Mouse (Mus musculus) skeletal muscle tissue, adult 2 months (tissue): Measurements from ENCODE around the gene Gjd3.
A peak's percentile ranks its signal among the peaks of the same experiment; 100 is the strongest.
"Not testable (repeated sequence)": the region's sequence is repeated elsewhere in the genome, so short reads cannot be mapped to it uniquely, and the experiment has no call there.

Experiments
- DNase-seq: peaks from one replicate; pipeline ENCODE4 v3.0.0-alpha.2; 2012; ENCODE audit warnings: low read depth, low spot score

The Gjd3 gene

DNA sequence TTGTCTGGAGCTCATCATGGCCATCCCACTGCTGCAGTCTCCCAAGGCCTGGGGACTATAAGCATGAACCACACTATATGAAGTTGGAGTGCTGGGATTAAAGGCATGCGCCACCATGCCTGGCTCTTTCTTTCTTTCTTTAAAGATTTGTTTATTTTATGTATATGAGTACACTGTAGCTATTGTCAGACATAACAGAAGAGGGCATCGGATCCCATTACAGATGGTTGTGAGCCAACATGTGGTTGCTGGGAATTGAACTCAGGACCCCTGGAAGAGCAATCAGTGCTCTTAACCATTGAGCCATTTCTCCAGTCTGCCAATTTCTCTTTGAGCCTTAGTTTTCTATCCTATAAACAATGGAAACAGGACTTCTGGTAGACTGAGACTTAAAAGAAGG lies 49.0 kb downstream of the Gjd3 start:
- DNase-seq = not testable (repeated sequence)

DNA sequence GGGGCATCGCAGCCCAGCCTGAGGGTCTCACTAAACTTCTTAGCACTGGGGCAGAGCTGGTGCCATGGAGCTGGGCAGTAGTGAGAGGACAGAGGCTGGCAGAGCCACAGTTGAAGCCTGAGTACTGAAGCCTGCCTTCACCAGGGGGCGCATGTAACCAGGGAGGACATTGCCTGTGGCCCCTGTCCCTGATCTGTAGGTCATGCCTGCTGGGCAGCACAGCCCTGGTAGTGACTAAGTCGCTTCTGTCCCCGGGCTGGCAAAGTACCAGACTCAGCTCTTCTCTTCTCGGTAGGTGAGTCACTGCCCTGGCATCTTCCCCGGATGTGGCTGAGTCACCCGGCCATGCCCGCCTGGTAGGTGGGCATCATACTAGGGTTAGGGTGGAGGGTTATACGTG lies 49.7 kb downstream of the Gjd3 start:
- DNase-seq = peak; percentile 83

DNA sequence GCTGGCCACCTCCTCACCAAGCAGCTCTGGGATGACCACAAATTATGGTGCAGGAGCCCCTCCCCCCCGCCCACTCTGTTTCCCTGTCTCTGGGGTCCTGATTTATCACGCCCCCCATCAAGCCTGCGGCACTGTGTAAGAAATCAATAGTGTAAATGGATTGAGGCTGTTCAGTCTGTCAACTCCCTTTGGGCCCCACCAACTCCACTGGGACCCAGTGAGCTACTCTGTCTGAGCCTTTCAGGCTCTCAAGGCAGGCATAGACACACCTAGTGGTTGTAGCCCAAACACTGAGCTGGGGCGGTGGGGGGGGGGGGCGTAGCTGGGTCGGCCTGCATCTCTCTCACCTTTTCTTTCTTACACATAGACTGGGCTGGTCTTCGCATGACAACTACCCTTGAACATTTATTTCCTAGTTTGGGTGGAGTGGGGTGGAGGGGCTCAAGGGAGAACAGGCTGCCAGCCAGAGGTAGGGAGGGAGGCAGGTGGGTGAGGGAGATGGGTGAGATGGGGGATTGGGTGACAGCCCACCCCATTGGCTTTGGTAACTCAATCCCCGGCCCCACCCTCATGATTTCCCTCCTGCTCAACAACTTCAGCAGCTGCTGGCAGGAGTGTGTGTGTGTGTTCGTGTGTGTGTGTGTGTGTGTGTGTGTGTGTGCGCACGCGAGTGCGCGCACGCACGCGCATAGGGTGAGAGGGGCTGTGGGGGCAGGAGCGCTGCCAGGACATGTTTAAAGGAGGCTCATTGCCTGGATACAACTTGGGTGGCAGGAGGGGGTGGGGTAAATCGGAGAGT lies 50.3 kb downstream of the Gjd3 start:
- DNase-seq = no peak
